9 mouse cellular contexts compared by ENCODE assay signal in the genomic region with DNA sequence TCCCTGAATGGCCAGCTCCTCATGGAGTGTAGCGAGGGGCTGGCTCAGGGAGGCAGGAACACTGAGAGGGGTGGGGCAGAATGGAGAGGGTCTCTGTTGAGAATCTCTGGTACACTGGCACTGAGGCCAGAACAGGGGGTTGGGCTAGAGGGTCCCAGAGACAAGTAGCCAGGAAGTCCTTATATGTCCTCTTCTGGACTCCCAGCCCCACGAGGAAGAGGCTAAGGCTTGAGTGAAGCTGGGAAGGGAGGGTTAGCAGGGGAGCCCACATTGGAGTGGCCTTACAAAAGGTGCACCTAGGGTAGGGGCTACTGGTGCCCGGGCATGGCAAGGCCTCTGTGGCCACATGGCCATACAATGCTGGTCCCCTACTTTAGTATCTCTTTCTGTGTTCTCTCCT. TPM values are rescaled to one million over a fixed set of nuclear protein-coding genes. Genes with fewer than 3 reads are reported as not detected.
A peak's percentile ranks its signal among the peaks of the same experiment; 100 is the strongest.
DNase-seq lines count a peak whose midpoint lies in the region; ATAC-seq and TF ChIP-seq lines count a peak whose summit lies in the region.
"Had no signal": no experiment of that assay in that cellular context is flagged by ENCODE, and none has a peak within 500 bp of the region (broad histone marks: within the 10 kb centered on the region; RNA-seq: fewer than 3 reads in every experiment).

No protein-coding gene starts in this region.

- peak overlapping the region; percentile 92 for H3K4me2 ChIP-seq in lung, embryonic 14.5 days
- peak overlapping the region; percentile 84 for H3K4me2 ChIP-seq in stomach, embryonic 14.5 days (replicated peaks; ENCODE audit: low read depth, low read length)

- no peak for ATAC-seq in lung, embryonic 14.5 days (ENCODE audit: insufficient read depth)
- no peak for ATAC-seq in stomach, embryonic 14.5 days (ENCODE audit: insufficient number of reproducible peaks, insufficient read depth, low FRiP score, low read depth)

- no peaks in the 10 kb centered on the region for H3K9me3 ChIP-seq in lung, embryonic 14.5 days (ENCODE audit: low read depth, low read length)
- no peaks in the 10 kb centered on the region for H3K9me3 ChIP-seq in limb, embryonic 10.5 days (replicated peaks)
- no peaks in the 10 kb centered on the region for H3K9me3 ChIP-seq in stomach, embryonic 14.5 days (ENCODE audit: control insufficient read depth, low read depth, low read length)

- no peak for TF ChIP-seq CTCF in cerebellum, adult 2 months (IDR thresholded peaks at IDR 0.05; ENCODE audit: borderline replicate concordance, insufficient read depth, low read depth, low read length)
- TF ChIP-seq CTCF in lung, embryonic 14.5 days (IDR thresholded peaks at IDR 0.05; ENCODE audit: low read depth): no peak

- H3K27ac ChIP-seq in cerebellum, adult 2 months (ENCODE audit: insufficient read depth, low read length): peak overlapping the region; percentile 98
- peak overlapping the region; percentile 99; the same call in 1 of the 2 replicates for H3K27ac ChIP-seq in lung, embryonic 14.5 days (ENCODE audit: low read depth)
- no peak overlapping the region for H3K27ac ChIP-seq in limb, embryonic 10.5 days
- peak overlapping the region; percentile 96; the same call in 1 of the 2 replicates for H3K27ac ChIP-seq in stomach, embryonic 14.5 days (ENCODE audit: low read length)

- no peaks in the 10 kb centered on the region for H3K27me3 ChIP-seq in cerebellum, adult 2 months (ENCODE audit: control insufficient read depth, insufficient read depth, low read length)
- H3K27me3 ChIP-seq in lung, embryonic 14.5 days (ENCODE audit: insufficient read depth, low read length): no peaks in the 10 kb centered on the region
- H3K27me3 ChIP-seq in limb, embryonic 10.5 days (ENCODE audit: low read depth, poor library complexity, severe bottlenecking): no peaks in the 10 kb centered on the region
- no peaks in the 10 kb centered on the region for H3K27me3 ChIP-seq in stomach, embryonic 14.5 days (ENCODE audit: control insufficient read depth, insufficient read depth, low read length)
- H3K27me3 ChIP-seq: Patski had no signal

- peak overlapping the region; percentile 92 for H3K9ac ChIP-seq in lung, embryonic 14.5 days
- peak overlapping the region; percentile 95; the same call in 1 of the 2 replicates for H3K9ac ChIP-seq in stomach, embryonic 14.5 days (replicated peaks; ENCODE audit: low read depth, low read length)

- peaks cover 23% of the 10 kb centered on the region for H3K36me3 ChIP-seq in lung, embryonic 14.5 days (ENCODE audit: insufficient read depth)
- peaks cover 54% of the 10 kb centered on the region for H3K36me3 ChIP-seq in limb, embryonic 10.5 days
- H3K36me3 ChIP-seq in stomach, embryonic 14.5 days (ENCODE audit: control insufficient read depth, insufficient read depth, low read length): peaks cover 7% of the 10 kb centered on the region; the same call in 1 of the 2 replicates

- intact Hi-C loops in left cerebral cortex, postnatal 36 days (cut with DNase I): no loop called here

- H3K4me3 ChIP-seq in cerebellum, adult 2 months (replicated peaks; ENCODE audit: insufficient read depth, low read depth, low read length): peak overlapping the region; percentile 78
- peak overlapping the region; percentile 87 for H3K4me3 ChIP-seq in lung, embryonic 14.5 days (ENCODE audit: low read depth, low read length)
- H3K4me3 ChIP-seq in limb, embryonic 10.5 days: peak overlapping the region; percentile 86
- peak overlapping the region; percentile 90 for H3K4me3 ChIP-seq in stomach, embryonic 14.5 days (ENCODE audit: low read depth, low read length)

- WGBS in cerebellum, adult 2 months: 28% methylated on average over 3 of the region's 3 CpGs
- 42% methylated on average over 3 of the region's 3 CpGs for whole genome bisulfite sequencing in lung, embryonic 14.5 days
- 82% methylated on average over 3 of the region's 3 CpGs for WGBS in limb, embryonic 10.5 days
- 55% methylated on average over 3 of the region's 3 CpGs for WGBS in stomach, embryonic 14.5 days

- DNase-seq in cerebellum, adult 2 months: no peak
- DNase-seq in cerebellum, adult 8-10 months: no peak
- no peak for DNase-seq in lung, embryonic 14.5 days
- DNase-seq in lung, adult 18-20 months: no peak
- DNase-seq in limb, embryonic 10.5 days (ENCODE audit: low spot score): no peak
- no peak for DNase-seq in thymus, adult 18-20 months
- DNase-seq in left cerebral cortex, postnatal 36 days (ENCODE audit: low spot score in 2 of 2): no peak

- no peak for TF ChIP-seq POLR2A in cerebellum, adult 2 months (IDR thresholded peaks at IDR 0.05; ENCODE audit: borderline replicate concordance, insufficient read depth, low read length)

- peaks cover 66% of the 10 kb centered on the region for H3K4me1 ChIP-seq in cerebellum, adult 2 months (ENCODE audit: control insufficient read depth, insufficient read depth, low read length)
- H3K4me1 ChIP-seq in lung, embryonic 14.5 days (ENCODE audit: insufficient read depth): peaks cover 34% of the 10 kb centered on the region
- peaks cover 52% of the 10 kb centered on the region for H3K4me1 ChIP-seq in limb, embryonic 10.5 days
- H3K4me1 ChIP-seq in stomach, embryonic 14.5 days (ENCODE audit: control insufficient read depth, insufficient read depth, low read length): peaks cover 33% of the 10 kb centered on the region

RNA-seq across cellular contexts. Expression of gene Gpsm1, which starts 2.1 kb away (rescaled TPM):
- 126 and 137 TPM in 2 replicates for polyA plus RNA-seq in cerebellum, adult 2 months (2012; rRNA removed)
- polyA plus RNA-seq in lung, embryonic 14.5 days (2014; fragmentation: Nextera tagmentation; extraction: Ambion mirVana): 37.9 and 40.5 TPM in 2 replicates
- polyA plus RNA-seq in limb, embryonic 10.5 days (2016; fragmentation: Nextera tagmentation; extraction: Ambion mirVana): 83.6 and 91.4 TPM in 2 replicates
- 24.0 and 24.1 TPM in 2 replicates for polyA plus RNA-seq in stomach, embryonic 14.5 days (2014; fragmentation: Nextera tagmentation; extraction: Ambion mirVana)
- total RNA-seq in left cerebral cortex, postnatal 36 days (2021): 10 to 100 TPM; 44.4 to 58.4 TPM

RNA-seq across cellular contexts. Expression of gene Ccdc187, which starts 23.0 kb away (rescaled TPM):
- 2.7 and 3.0 TPM in 2 replicates for polyA plus RNA-seq in cerebellum, adult 2 months (2012; rRNA removed)
- 0.28 and 0.36 TPM in 2 replicates for polyA plus RNA-seq in lung, embryonic 14.5 days (2014; fragmentation: Nextera tagmentation; extraction: Ambion mirVana)
- 0.01 TPM in 1 of 2 replicates, not detected in the other for polyA plus RNA-seq in limb, embryonic 10.5 days (2016; fragmentation: Nextera tagmentation; extraction: Ambion mirVana)
- polyA plus RNA-seq in stomach, embryonic 14.5 days (2014; fragmentation: Nextera tagmentation; extraction: Ambion mirVana): 0.58 and 1.1 TPM in 2 replicates
- 1 to 10 TPM; 1.3 to 3.5 TPM for total RNA-seq in left cerebral cortex, postnatal 36 days (2021)

RNA-seq across cellular contexts. Expression of gene Dnlz, which starts 34.5 kb away (rescaled TPM):
- 32.6 and 34.9 TPM in 2 replicates for polyA plus RNA-seq in cerebellum, adult 2 months (2012; rRNA removed)
- 29.1 and 32.1 TPM in 2 replicates for polyA plus RNA-seq in lung, embryonic 14.5 days (2014; fragmentation: Nextera tagmentation; extraction: Ambion mirVana)
- polyA plus RNA-seq in limb, embryonic 10.5 days (2016; fragmentation: Nextera tagmentation; extraction: Ambion mirVana): 33.9 and 36.8 TPM in 2 replicates
- polyA plus RNA-seq in stomach, embryonic 14.5 days (2014; fragmentation: Nextera tagmentation; extraction: Ambion mirVana): 25.6 and 27.6 TPM in 2 replicates
- total RNA-seq in left cerebral cortex, postnatal 36 days (2021): 10 to 100 TPM; 27.5 to 28.7 TPM

RNA-seq across cellular contexts. Expression of gene Card9, which starts 43.3 kb away (rescaled TPM):
- 5.7 and 6.2 TPM in 2 replicates for polyA plus RNA-seq in cerebellum, adult 2 months (2012; rRNA removed)
- 2.4 and 2.8 TPM in 2 replicates for polyA plus RNA-seq in lung, embryonic 14.5 days (2014; fragmentation: Nextera tagmentation; extraction: Ambion mirVana)
- 0.49 and 0.54 TPM in 2 replicates for polyA plus RNA-seq in limb, embryonic 10.5 days (2016; fragmentation: Nextera tagmentation; extraction: Ambion mirVana)
- 0.51 and 0.88 TPM in 2 replicates for polyA plus RNA-seq in stomach, embryonic 14.5 days (2014; fragmentation: Nextera tagmentation; extraction: Ambion mirVana)
- total RNA-seq in left cerebral cortex, postnatal 36 days (2021): 1 to 10 TPM; 2.1 to 2.7 TPM
